Mouse (Mus musculus): Measurements from ENCODE around the gene 4931422A03Rik.
"Not testable (repeated sequence)": the region's sequence is repeated elsewhere in the genome, so short reads cannot be mapped to it uniquely, and the experiment has no call there.

4931422A03Rik gene

DNA sequence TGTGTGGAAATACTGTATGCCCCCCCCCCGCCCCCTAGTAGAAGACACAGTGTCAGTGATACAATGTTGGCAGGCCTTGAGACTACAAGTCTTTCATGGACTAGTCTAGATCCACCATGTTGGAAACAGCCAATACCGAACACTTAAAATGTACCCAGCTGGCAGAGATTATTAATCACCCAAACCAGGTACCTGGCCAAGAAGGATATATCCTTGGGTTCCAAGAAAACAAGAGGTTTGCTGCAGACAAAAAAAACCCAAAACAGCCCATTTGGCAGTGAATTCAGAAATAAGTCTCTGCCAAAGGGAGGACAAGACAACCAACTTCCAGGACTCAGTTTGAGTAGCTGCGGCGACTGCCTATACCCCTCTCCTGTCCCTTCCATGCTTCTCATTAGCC is 3.5 kb downstream of the 4931422A03Rik start:
- DNase-seq, result no peak

- no peak for DNase-seq
Observed at GRCm38 (mm10) chr2:104023096-104023495, 5.1 kb downstream of the 4931422A03Rik start.

GRCm38 (mm10) chr2:104008853-104009252 is 19.3 kb downstream of the 4931422A03Rik start:
- not testable (repeated sequence) for DNase-seq

DNA sequence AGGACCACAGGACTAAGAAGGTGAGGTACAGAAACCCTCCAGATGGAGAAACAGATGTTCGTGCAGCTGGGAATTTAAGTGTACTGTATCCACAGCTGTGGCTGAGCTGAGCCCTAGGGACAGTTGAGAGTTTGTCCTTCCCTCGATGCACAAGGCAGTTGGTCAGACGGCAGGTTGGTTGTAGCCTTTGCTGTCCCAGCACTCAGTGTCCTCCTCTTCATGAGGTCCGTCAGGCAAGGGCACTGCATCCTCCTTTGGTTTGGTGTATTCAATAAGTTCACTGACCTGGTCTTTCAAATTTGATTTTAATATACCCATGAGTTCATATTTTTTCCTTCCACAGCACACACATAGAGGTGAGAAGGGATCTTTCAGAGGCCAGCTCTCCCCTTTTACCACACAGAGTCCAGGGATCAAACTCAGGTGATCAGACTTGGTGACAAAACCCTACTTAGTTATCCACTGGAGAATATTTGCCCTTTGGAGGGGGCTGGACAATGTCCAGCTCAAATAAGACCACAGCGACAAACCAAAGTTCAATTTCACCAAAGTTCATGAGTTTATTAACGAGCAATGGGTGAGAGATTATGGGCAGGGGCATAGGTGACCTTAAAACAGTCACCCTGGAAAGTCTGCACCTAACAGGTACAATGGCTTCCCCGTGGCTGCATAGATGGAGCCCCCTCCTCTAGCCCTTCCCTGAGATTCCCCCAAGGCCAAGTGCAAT is 20.2 kb downstream of the 4931422A03Rik start:
- no peak for DNase-seq

- peak; percentile 40 for DNase-seq
Observed at GRCm38 (mm10) chr2:104002711-104003413, 25.3 kb downstream of the 4931422A03Rik start.

DNA sequence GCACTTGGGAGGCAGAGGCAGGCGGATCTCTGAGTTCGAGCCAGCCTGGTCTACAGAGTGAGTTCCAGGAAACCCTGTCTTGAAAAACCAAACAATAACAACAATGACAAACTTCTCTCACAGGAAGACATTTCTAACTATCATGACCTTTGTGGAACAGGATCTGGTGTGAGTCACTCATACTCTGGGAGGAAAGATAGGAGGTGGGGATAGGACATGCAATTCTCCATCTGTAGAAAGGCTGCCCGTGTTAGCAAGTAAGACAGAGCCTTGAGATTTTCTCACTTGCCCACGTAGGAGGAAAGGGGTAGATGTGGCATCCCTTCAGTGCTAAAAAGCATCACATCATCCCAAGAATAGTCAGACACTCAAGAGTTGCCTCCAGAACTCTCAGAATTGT is 26.3 kb downstream of the 4931422A03Rik start:
- DNase-seq, result no peak

DNA sequence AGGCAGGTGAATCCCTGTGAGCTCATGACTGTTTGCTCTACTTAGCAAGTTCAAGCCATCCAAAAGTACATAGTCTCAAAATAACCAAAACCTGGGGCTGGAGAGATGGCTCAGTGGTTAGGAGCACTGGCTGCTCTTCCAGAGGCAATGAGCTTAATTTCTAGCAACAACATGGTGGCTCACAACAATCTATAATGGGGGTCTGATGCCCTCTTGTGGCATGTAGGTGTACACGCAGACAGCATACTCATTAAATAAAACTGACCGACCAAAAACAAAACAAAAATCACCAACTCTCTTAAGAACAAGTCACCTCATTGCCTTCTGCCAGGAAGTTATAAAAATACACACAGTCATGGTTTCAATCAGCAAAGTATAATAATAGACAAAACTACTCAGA is 27.1 kb downstream of the 4931422A03Rik start:
- no peak for DNase-seq

GRCm38 (mm10) chr2:103992618-103993332 is 35.4 kb downstream of the 4931422A03Rik start:
- no peak for DNase-seq

DNA sequence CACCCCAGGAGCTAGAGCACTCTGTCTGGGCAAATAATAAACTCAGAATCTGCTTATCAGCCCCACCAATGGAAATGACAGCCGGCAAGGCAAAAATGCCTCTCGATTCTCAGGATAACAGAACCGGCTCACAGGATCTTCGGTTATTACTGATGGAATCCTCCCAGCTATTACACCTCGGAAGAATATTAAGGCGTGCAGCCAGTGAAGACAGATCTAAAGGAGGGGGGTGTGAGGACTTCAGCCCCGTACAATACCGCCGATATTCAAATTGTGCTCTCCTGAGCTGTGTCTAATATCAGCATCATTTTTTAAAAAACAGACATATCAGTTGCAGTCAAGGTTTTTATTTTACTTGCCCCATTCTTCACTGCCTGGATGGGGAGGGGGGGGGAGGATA is 36.0 kb downstream of the 4931422A03Rik start:
- DNase-seq, result no peak

GRCm38 (mm10) chr2:103991303-103991702 is 36.9 kb downstream of the 4931422A03Rik start:
- no peak for DNase-seq

GRCm38 (mm10) chr2:103989724-103990123 is 38.4 kb downstream of the 4931422A03Rik start:
- no peak for DNase-seq

DNA sequence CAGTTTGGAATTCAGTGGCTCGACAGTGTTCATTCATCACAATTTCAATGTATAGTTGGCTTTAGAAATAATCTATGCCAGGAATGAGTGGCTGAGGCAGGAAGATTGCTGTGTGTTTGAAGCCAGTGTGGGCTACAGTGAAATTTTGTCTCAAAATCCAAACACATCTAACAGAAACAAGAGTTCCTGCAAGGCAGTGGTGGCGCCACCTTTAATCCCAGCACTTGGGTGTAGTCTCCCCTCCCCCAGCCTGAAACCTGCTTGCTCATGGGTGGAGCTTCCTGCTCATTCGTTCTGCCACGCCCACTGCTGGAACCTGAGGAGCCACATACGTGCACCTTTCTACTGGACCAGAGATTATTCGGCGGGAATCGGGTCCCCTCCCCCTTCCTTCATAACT is 40.6 kb downstream of the 4931422A03Rik start:
- not testable (repeated sequence) for DNase-seq

- DNase-seq, result no peak
Observed at GRCm38 (mm10) chr2:103983146-103983545, 45.0 kb downstream of the 4931422A03Rik start.

GRCm38 (mm10) chr2:103982250-103982649 is 45.9 kb downstream of the 4931422A03Rik start:
- DNase-seq, result peak; percentile 63

DNA sequence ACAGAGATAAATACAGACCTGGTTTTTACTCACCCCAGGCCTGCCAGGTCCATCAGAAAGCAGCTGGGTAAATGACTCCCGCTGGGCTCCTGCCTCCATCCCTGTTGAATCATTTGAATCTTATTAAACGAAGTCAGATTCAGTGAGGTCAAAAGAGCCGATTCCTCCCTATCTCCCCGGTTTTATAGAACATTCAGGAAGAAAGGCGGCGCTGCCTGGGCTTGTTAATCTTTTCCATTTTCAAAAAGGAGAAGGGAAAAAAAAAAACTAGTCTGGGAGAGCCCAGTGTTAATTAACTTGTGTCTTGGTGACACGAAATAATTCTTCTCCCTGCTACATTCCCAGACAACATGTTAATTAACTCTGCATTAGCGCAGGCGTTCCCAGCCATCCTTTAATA is 50.4 kb downstream of the 4931422A03Rik start:
- DNase-seq, result no peak

DNA sequence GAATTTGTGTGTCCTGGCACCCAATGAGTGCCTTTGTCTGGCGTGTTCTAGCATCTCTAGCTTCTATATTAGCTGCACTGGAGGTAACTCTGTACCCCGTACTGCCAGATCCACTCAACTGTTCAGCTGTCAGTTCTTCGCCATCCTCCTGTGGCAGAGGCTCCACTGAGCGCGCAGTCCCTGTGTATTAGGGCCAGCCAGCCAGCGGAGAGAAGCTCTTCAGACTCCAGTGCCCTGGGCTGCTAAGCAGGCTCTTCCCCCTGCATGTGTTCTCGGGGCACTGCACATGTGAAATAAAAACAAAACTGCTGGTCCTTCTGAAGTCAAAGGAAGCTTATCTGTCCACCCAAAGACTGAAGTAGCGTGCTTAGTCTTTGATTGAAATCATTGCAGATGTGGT is 50.9 kb downstream of the 4931422A03Rik start:
- DNase-seq, result no peak

GRCm38 (mm10) chr2:103975904-103976303 is 52.3 kb downstream of the 4931422A03Rik start:
- no peak for DNase-seq

- DNase-seq, result no peak
Observed at GRCm38 (mm10) chr2:103971838-103972237, 56.3 kb downstream of the 4931422A03Rik start.

GRCm38 (mm10) chr2:103970791-103971649 is 57.1 kb downstream of the 4931422A03Rik start:
- DNase-seq, result no peak

DNA sequence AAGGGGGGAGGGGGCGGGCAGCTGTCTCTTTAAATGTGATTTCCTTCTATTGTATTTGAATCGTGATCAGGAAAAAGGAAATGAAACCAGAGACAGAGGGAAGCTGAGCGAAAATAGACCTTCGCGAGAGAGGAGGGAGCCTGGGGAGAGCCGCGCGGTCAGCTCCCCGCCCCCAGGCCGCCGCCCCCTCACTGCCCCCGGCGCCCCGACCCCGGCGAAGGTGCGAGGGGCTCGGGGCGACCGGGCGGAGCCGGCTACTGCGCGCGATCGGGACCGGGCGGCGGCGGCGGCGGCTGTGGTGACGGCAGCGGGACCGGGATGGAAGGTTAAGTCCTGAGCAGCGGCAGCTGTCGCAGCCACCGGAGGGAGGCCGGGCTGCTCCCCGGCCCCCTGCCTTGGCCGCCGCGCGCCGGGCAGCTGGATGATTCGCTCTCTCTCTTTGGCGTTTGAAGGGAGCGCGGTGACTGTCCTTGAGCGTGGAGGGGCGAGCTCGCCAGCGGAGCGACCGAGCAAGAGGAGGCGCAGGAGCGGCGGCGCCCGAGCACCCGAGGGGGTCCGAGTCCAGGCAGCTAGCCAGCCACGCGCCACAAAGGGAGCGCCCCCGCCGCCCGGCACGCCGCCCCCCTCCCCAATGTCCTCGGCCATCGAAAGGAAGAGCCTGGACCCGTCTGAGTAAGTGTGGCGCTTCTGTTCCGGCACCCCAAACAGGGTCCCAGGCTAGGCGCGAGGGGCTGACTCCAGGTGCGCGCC is 57.9 kb downstream of the 4931422A03Rik start:
- peak; percentile 30 for DNase-seq

GRCm38 (mm10) chr2:103969437-103970040 is 58.6 kb downstream of the 4931422A03Rik start:
- peak; percentile 17 for DNase-seq

All from thymus, postnatal 25 days (tissue).